Mouse (Mus musculus) A20 (cell line): ENCODE data around the gene Gm20388.

Experiments
- DNase-seq: peaks from one replicate; pipeline ENCODE4 v3.0.0-alpha.2; 2011; ENCODE audit warnings: low read depth, low spot score

The Gm20388 gene

GRCm38 (mm10) chr8:124033400-124033799 lies 4122.8 kb downstream of the Gm20388 start:
- DNase-seq, result peak; percentile 30

- DNase-seq, result no peak
Measured at GRCm38 (mm10) chr8:124038121-124038520, 4127.5 kb downstream of the Gm20388 start.

- no peak for DNase-seq
Measured at GRCm38 (mm10) chr8:124039351-124039750, 4128.7 kb downstream of the Gm20388 start.

- no peak for DNase-seq
Measured at GRCm38 (mm10) chr8:124042201-124042600, 4131.6 kb downstream of the Gm20388 start.

GRCm38 (mm10) chr8:124044421-124044820 lies 4133.8 kb downstream of the Gm20388 start:
- DNase-seq, result no peak

- no peak for DNase-seq
Measured at GRCm38 (mm10) chr8:124044931-124045330, 4134.3 kb downstream of the Gm20388 start.

- no peak for DNase-seq
Measured at GRCm38 (mm10) chr8:124045856-124046255, 4135.2 kb downstream of the Gm20388 start.

- peak; percentile 65 for DNase-seq
Measured at GRCm38 (mm10) chr8:124052110-124052509, 4141.5 kb downstream of the Gm20388 start.

GRCm38 (mm10) chr8:124052568-124052967 lies 4141.9 kb downstream of the Gm20388 start:
- DNase-seq, result no peak

GRCm38 (mm10) chr8:124056832-124057655 lies 4146.4 kb downstream of the Gm20388 start:
- peak; percentile 75 for DNase-seq

GRCm38 (mm10) chr8:124066325-124067058 lies 4155.9 kb downstream of the Gm20388 start:
- peak; percentile 43 for DNase-seq

- DNase-seq, result no peak
Measured at GRCm38 (mm10) chr8:124067059-124067750, 4156.6 kb downstream of the Gm20388 start.

GRCm38 (mm10) chr8:124070363-124071324 lies 4160.0 kb downstream of the Gm20388 start:
- DNase-seq, result no peak

- no peak for DNase-seq
Measured at GRCm38 (mm10) chr8:124075977-124076376, 4165.3 kb downstream of the Gm20388 start.

- no peak for DNase-seq
Measured at GRCm38 (mm10) chr8:124076416-124076815, 4165.8 kb downstream of the Gm20388 start.

- DNase-seq, result no peak
Measured at GRCm38 (mm10) chr8:124077377-124077776, 4166.7 kb downstream of the Gm20388 start.

GRCm38 (mm10) chr8:124077998-124078397 lies 4167.4 kb downstream of the Gm20388 start:
- peak; percentile 36 for DNase-seq

GRCm38 (mm10) chr8:124078969-124079368 lies 4168.3 kb downstream of the Gm20388 start:
- DNase-seq, result no peak

- no peak for DNase-seq
Measured at GRCm38 (mm10) chr8:124080467-124081326, 4170.1 kb downstream of the Gm20388 start.

- no peak for DNase-seq
Measured at GRCm38 (mm10) chr8:124082616-124083015, 4172.0 kb downstream of the Gm20388 start.
